Mouse (Mus musculus) intestine, embryonic 16.5 days (tissue): Measurements from ENCODE around the gene Zfp266. TPM values are rescaled to one million over a fixed set of nuclear protein-coding genes. Genes with fewer than 3 reads are reported as not detected.
"Not testable (repeated sequence)": the region's sequence is repeated elsewhere in the genome, so short reads cannot be mapped to it uniquely, and the experiment has no call there.

Experiments used
- ATAC-seq: fragments of 200-750 bp; cut with Nextera tagmentation; 2 replicates; pipeline ENCODE4 v1.8.0; 2017; ENCODE audit warnings: moderate TSS enrichment, moderate library complexity
- H3K27ac ChIP-seq: fragments of 300-500 bp; sonication (generic); 2 replicates; pipeline ENCODE4 v1.5.1; 2014; ENCODE audit warnings: mild to moderate bottlenecking, low read length
- H3K27me3 ChIP-seq: fragments of 300-500 bp; sonication (generic); replicated peaks from 2 replicates; pipeline ENCODE4 v1.6.1; 2014; ENCODE audit warnings: low read length, control low read depth, mixed read lengths; ENCODE audit not compliant: control insufficient read depth, insufficient read depth
- H3K36me3 ChIP-seq: fragments of 300-500 bp; sonication (generic); 2 replicates; pipeline ENCODE4 v1.6.1; 2014; ENCODE audit warnings: low read length, control low read depth; ENCODE audit not compliant: control insufficient read depth, insufficient read depth
- H3K4me1 ChIP-seq: fragments of 300-500 bp; sonication (generic); 2 replicates; pipeline ENCODE4 v1.6.1; 2014; ENCODE audit warnings: low read length, control low read depth, mixed read lengths; ENCODE audit not compliant: control insufficient read depth, insufficient read depth
- H3K4me2 ChIP-seq: fragments of 300-500 bp; sonication (generic); 2 replicates; pipeline ENCODE4 v1.6.1; 2014; ENCODE audit warnings: low read depth, low read length, control low read depth
- H3K4me3 ChIP-seq: fragments of 300-500 bp; sonication (generic); 2 replicates; pipeline ENCODE4 v1.5.1; 2014; ENCODE audit warnings: mild to moderate bottlenecking, low read length
- H3K9ac ChIP-seq: fragments of 300-500 bp; sonication (generic); 2 replicates; pipeline ENCODE4 v1.6.1; 2014; ENCODE audit warnings: low read depth, low read length
- H3K9me3 ChIP-seq: fragments of 300-500 bp; sonication (generic); 2 replicates; pipeline ENCODE4 v1.6.1; 2016; ENCODE audit warnings: low read length, control low read depth; ENCODE audit not compliant: control insufficient read depth
- WGBS: fragments of 180-500 bp; shearing (Covaris S2); extraction: QIAGEN DNeasy Blood & Tissue Kit; methylation state at CpG from one replicate; pipeline ENCODE4 v1.1.7; 2014; 5-methylcytosine and 5-hydroxymethylcytosine counted together
- polyA plus RNA-seq: library from polyadenylated mRNA; unstranded; fragments of >200 nt; fragmentation: Nextera tagmentation; extraction: Ambion mirVana; gene quantifications from 2 replicates; pipeline ENCODE4 v1.2.1, GENCODE M21; 2015

Gene Zfp266
- polyA plus RNA-seq = 44.1 and 49.3 TPM in 2 replicates

- Histone ChIP-seq H3K27me3 (no peaks in the 10 kb centered on the region), H3K9ac (peak within 1 kb of the TSS; percentile 98), H3K9me3 (no peaks in the 10 kb centered on the region), H3K36me3 (no peaks in the 10 kb centered on the region), H3K4me1 (peaks cover 12% of the 10 kb centered on the region), H3K4me2 (peak within 1 kb of the TSS; percentile 77), H3K4me3 (peak within 1 kb of the TSS; percentile 81), H3K27ac (peak within 1 kb of the TSS; percentile 99)
- peak; percentile 94 for ATAC-seq
- WGBS = under 1% methylated on average over 46 of the region's 46 CpGs
Observed at GRCm38 (mm10) chr9:20521306-20521957, at the start of gene Zfp266. Zfp266 (minus strand) TSS chr9:20521417.

GRCm38 (mm10) chr9:20565326-20566030 is 44.3 kb upstream of the Zfp266 start:
- peak; percentile 60 for ATAC-seq
- not testable (repeated sequence) for H3K9ac ChIP-seq, H3K27ac ChIP-seq, H3K36me3 ChIP-seq, H3K4me2 ChIP-seq, H3K27me3 ChIP-seq, H3K4me1 ChIP-seq, H3K9me3 ChIP-seq, H3K4me3 ChIP-seq
- 64% methylated on average over 3 of the region's 3 CpGs for WGBS

DNA sequence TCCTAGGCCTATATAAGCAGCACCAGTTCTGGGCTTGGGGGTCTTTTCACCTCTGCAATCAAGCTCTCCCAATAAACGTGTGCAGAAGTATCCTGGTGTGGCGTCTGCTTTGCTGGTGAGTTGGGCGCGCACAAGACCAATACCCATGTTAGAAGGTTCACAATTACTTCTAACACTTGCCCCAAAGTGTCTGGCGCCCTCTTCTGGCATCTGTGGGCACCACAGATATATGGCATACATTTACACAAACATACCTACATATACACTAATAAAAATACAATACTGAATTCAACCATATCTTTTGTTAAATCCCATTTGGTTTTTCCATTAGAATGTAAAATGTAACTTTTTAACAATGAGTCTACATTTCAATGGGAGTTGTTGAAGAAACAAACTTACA is 41.0 kb upstream of the Zfp266 start:
- Histone ChIP-seq H3K4me3 (no peak overlapping the region), H3K4me2 (no peak overlapping the region), H3K27me3 (no peaks in the 10 kb centered on the region), H3K9me3 (peaks cover 8% of the 10 kb centered on the region; the same call in 1 of the 2 replicates), H3K9ac (no peak overlapping the region), H3K36me3 (no peaks in the 10 kb centered on the region), H3K4me1 (no peaks in the 10 kb centered on the region), H3K27ac (no peak overlapping the region)
- no peak for ATAC-seq
- WGBS = 88% methylated on average over 5 of the region's 5 CpGs

DNA sequence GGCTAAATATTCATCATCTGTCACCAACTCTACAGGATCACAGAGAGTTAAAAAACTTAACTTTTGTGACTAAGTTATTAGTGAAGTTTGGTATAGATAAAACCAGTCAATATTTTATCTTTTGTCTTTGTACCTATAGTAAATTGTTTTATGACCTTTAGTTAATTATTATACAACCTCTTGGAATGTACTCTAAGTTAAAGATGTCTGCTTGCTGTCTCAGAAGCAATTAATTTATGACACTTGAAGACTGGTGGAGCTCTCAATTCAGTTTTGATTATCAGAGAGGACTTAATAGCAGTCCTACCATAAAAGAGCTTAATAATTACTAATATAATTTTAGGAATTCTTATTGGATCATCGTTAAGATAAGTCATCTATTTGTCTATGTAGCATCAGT is 31.5 kb upstream of the Zfp266 start:
- ATAC-seq = peak; percentile 78
- Histone ChIP-seq H3K36me3 (no peaks in the 10 kb centered on the region), H3K9me3 (no peaks in the 10 kb centered on the region), H3K27ac (no peak overlapping the region), H3K9ac (no peak overlapping the region), H3K4me1 (no peaks in the 10 kb centered on the region), H3K4me2 (no peak overlapping the region), H3K4me3 (no peak overlapping the region), H3K27me3 (no peaks in the 10 kb centered on the region)
- 53% methylated on average over 1 of the region's 1 CpGs for WGBS

GRCm38 (mm10) chr9:20551781-20552275 is 30.6 kb upstream of the Zfp266 start:
- H3K36me3 ChIP-seq = no peaks in the 10 kb centered on the region
- H3K27me3 ChIP-seq = no peaks in the 10 kb centered on the region
- no peaks in the 10 kb centered on the region for H3K9me3 ChIP-seq
- H3K4me1 ChIP-seq = no peaks in the 10 kb centered on the region
- peak; percentile 15; the same call in 1 of the 2 replicates for ATAC-seq
- no peak overlapping the region for H3K9ac ChIP-seq
- H3K27ac ChIP-seq = no peak overlapping the region
- H3K4me2 ChIP-seq = no peak overlapping the region
- no peak overlapping the region for H3K4me3 ChIP-seq
- 48% methylated on average over 5 of the region's 5 CpGs for WGBS

DNA sequence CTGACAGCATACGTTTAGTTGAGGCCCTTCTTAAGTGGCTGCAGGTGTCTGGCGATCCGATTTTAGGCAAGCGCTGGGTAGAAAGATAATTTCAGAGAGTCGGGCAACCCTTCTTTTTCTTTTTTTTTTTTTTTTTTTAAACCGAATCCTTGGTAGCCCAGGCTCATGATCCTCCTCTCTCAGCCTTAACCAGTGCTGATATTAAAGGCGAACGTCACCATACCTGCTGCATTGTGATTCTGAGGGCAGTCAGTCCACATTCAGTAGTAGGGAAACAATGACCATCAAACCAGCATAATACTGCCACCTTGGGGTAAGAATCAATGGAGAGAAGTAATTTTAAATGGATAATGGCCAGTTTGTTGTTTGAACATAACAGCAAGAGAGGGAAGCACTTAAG is 23.9 kb upstream of the Zfp266 start:
- H3K4me1 ChIP-seq = no peaks in the 10 kb centered on the region
- WGBS = 18% methylated on average over 8 of the region's 8 CpGs
- H3K4me2 ChIP-seq = peak overlapping the region; percentile 88
- peak overlapping the region; percentile 66 for H3K9ac ChIP-seq
- peak; percentile 51 for ATAC-seq
- H3K36me3 ChIP-seq = no peaks in the 10 kb centered on the region
- peak overlapping the region; percentile 80; the same call in 1 of the 2 replicates for H3K27ac ChIP-seq
- no peaks in the 10 kb centered on the region for H3K27me3 ChIP-seq
- peak overlapping the region; percentile 54 for H3K4me3 ChIP-seq
- H3K9me3 ChIP-seq = no peaks in the 10 kb centered on the region

GRCm38 (mm10) chr9:20544070-20544821 is 23.0 kb upstream of the Zfp266 start:
- Histone ChIP-seq H3K4me1 (no peaks in the 10 kb centered on the region), H3K36me3 (no peaks in the 10 kb centered on the region), H3K9ac (peak overlapping the region; percentile 66), H3K27me3 (no peaks in the 10 kb centered on the region), H3K27ac (peak overlapping the region; percentile 80), H3K4me3 (peak overlapping the region; percentile 54), H3K9me3 (no peaks in the 10 kb centered on the region), H3K4me2 (peak overlapping the region; percentile 88)
- peak; percentile 98 for ATAC-seq
- WGBS = 3% methylated on average over 43 of the region's 43 CpGs

GRCm38 (mm10) chr9:20543496-20543895 is 22.3 kb upstream of the Zfp266 start:
- no peaks in the 10 kb centered on the region for H3K9me3 ChIP-seq
- no peak overlapping the region for H3K4me3 ChIP-seq
- H3K9ac ChIP-seq = no peak overlapping the region
- no peaks in the 10 kb centered on the region for H3K4me1 ChIP-seq
- H3K27me3 ChIP-seq = no peaks in the 10 kb centered on the region
- WGBS = 31% methylated on average over 6 of the region's 6 CpGs
- H3K27ac ChIP-seq = no peak overlapping the region
- no peak overlapping the region for H3K4me2 ChIP-seq
- H3K36me3 ChIP-seq = no peaks in the 10 kb centered on the region
- ATAC-seq = no peak

- no peak overlapping the region for H3K27ac ChIP-seq
- H3K36me3 ChIP-seq = no peaks in the 10 kb centered on the region
- H3K9me3 ChIP-seq = no peaks in the 10 kb centered on the region
- ATAC-seq = no peak
- H3K4me3 ChIP-seq = no peak overlapping the region
- no peaks in the 10 kb centered on the region for H3K4me1 ChIP-seq
- no peaks in the 10 kb centered on the region for H3K27me3 ChIP-seq
- H3K9ac ChIP-seq = no peak overlapping the region
- 85% methylated on average over 2 of the region's 2 CpGs for WGBS
- no peak overlapping the region for H3K4me2 ChIP-seq
Observed at GRCm38 (mm10) chr9:20536598-20536997, 15.4 kb upstream of the Zfp266 start.
